Mouse (Mus musculus) MEL (cell line): ENCODE data around the gene Ing1. TPM values are rescaled to one million over a fixed set of nuclear protein-coding genes. Genes with fewer than 3 reads are reported as not detected.

ENCODE experiments used
- DNase-seq: peaks from one replicate; pipeline ENCODE4 v3.0.0; 2011; ENCODE audit warnings: low read depth, low spot score
- H3K27ac ChIP-seq: 2 replicates; pipeline ENCODE4 v1.5.1; 2012; ENCODE audit warnings: low read depth, mild to moderate bottlenecking, control low read depth, low read length, moderate library complexity; ENCODE audit not compliant: control insufficient read depth
- H3K27me3 ChIP-seq, 2 experiments: fragments of 150-350 bp in 1 of 2; sonication (generic) in 1 of 2; 2 replicates each; pipeline ENCODE4 v1.6.1; 2012; ENCODE audit warnings: low read length in 2 of 2, mild to moderate bottlenecking in 2 of 2, improper control_type of control experiment in 1 of 2, moderate library complexity in 1 of 2; ENCODE audit not compliant: insufficient read depth in 2 of 2, control insufficient read depth in 1 of 2
- H3K36me3 ChIP-seq, 2 experiments: 2 replicates each; pipeline ENCODE4 v1.6.1; 2012 to 2014; ENCODE audit warnings: low read length in 2 of 2, improper control_type of control experiment in 1 of 2, inconsistent platforms in 1 of 2, mild to moderate bottlenecking in 1 of 2; ENCODE audit not compliant: insufficient read depth in 2 of 2, control insufficient read depth in 1 of 2
- H3K4me1 ChIP-seq, 2 experiments: fragments of 150-350 bp in 1 of 2; sonication (generic) in 1 of 2; 2 replicates each; pipeline ENCODE4 v1.6.1; 2012; ENCODE audit warnings: low read length in 2 of 2, improper control_type of control experiment in 1 of 2, mild to moderate bottlenecking in 1 of 2; ENCODE audit not compliant: insufficient read depth in 2 of 2, control insufficient read depth in 1 of 2
- H3K4me3 ChIP-seq, 2 experiments: fragments of 150-350 bp in 1 of 2; sonication (generic) in 1 of 2; 2 replicates each; pipeline ENCODE4 v1.5.1; 2012; ENCODE audit warnings: low read depth in 2 of 2, low read length in 2 of 2, mild to moderate bottlenecking in 2 of 2, moderate library complexity in 2 of 2, control low read depth in 1 of 2, improper control_type of control experiment in 1 of 2; ENCODE audit not compliant: control insufficient read depth in 1 of 2, insufficient read depth in 1 of 2
- H3K79me2 ChIP-seq: 2 replicates; pipeline ENCODE4 v1.6.1; 2012; ENCODE audit warnings: mild to moderate bottlenecking, low read length, moderate library complexity; ENCODE audit not compliant: control insufficient read depth, poor library complexity, insufficient read depth
- H3K9ac ChIP-seq: 2 replicates; pipeline ENCODE4 v1.6.1; 2012; ENCODE audit warnings: low read depth, mild to moderate bottlenecking, control low read depth, low read length, moderate library complexity; ENCODE audit not compliant: control insufficient read depth, poor library complexity, severe bottlenecking
- H3K9me3 ChIP-seq: fragments of 150-350 bp; sonication (generic); replicated peaks from 2 replicates; pipeline ENCODE4 v1.6.1; 2012; ENCODE audit warnings: mild to moderate bottlenecking, low read length, improper control_type of control experiment, moderate library complexity; ENCODE audit not compliant: insufficient read depth
- BHLHE40 ChIP-seq: IDR thresholded peaks from 2 replicates; pipeline ENCODE4 v1.6.1; 2012; ENCODE audit warnings: low read depth, mild to moderate bottlenecking, inconsistent platforms, low read length, improper control_type of control experiment, borderline replicate concordance
- CHD1 ChIP-seq: IDR thresholded peaks from 2 replicates; pipeline ENCODE4 v1.6.1; 2012; ENCODE audit warnings: low read depth, mild to moderate bottlenecking, inconsistent platforms, low read length, improper control_type of control experiment
- CTCF ChIP-seq, 3 experiments: IDR thresholded peaks in 2 of 3; conservative IDR thresholded peaks in 1 of 3; 2 replicates each; pipeline ENCODE4 v1.5.1; 2011 to 2012; ENCODE audit warnings: low read length in 3 of 3, low read depth in 2 of 3, mild to moderate bottlenecking in 2 of 3, improper control_type of control experiment in 1 of 3, inconsistent platforms in 1 of 3, mixed read lengths in 1 of 3, moderate library complexity in 1 of 3; ENCODE audit not compliant: control insufficient read depth in 1 of 3, insufficient read depth in 1 of 3, poor library complexity in 1 of 3, severe bottlenecking in 1 of 3
- ELF1 ChIP-seq: IDR thresholded peaks from 2 replicates; pipeline ENCODE4 v1.6.1; 2014; ENCODE audit warnings: low read depth, mild to moderate bottlenecking, inconsistent platforms, low read length, improper control_type of control experiment, moderate library complexity
- GABPA ChIP-seq: IDR thresholded peaks from 2 replicates; pipeline ENCODE4 v1.6.1; 2012; ENCODE audit warnings: low read depth, mild to moderate bottlenecking, inconsistent platforms, low read length, improper control_type of control experiment, moderate library complexity
- HCFC1 ChIP-seq: IDR thresholded peaks from 2 replicates; pipeline ENCODE4 v1.6.1; 2012; ENCODE audit warnings: low read depth, mild to moderate bottlenecking, inconsistent platforms, low read length, improper control_type of control experiment, moderate library complexity
- MAFK ChIP-seq: IDR thresholded peaks from 2 replicates; pipeline ENCODE4 v1.6.1; 2011; ENCODE audit warnings: low read depth, mild to moderate bottlenecking, low read length, improper control_type of control experiment, borderline replicate concordance
- MXI1 ChIP-seq: IDR thresholded peaks from 2 replicates; pipeline ENCODE4 v1.6.1; 2011; ENCODE audit warnings: mild to moderate bottlenecking, low read depth, low read length, improper control_type of control experiment
- NELFE ChIP-seq: IDR thresholded peaks from 2 replicates; pipeline ENCODE4 v1.6.1; 2011; ENCODE audit warnings: low read depth, low read length, improper control_type of control experiment
- NRF1 ChIP-seq: IDR thresholded peaks from 2 replicates; pipeline ENCODE4 v1.6.1; 2014; ENCODE audit warnings: low read depth, mild to moderate bottlenecking, inconsistent platforms, low read length, improper control_type of control experiment, moderate library complexity; ENCODE audit not compliant: poor library complexity, insufficient read depth, severe bottlenecking
- POLR2AphosphoS5 ChIP-seq: IDR thresholded peaks from 2 replicates; pipeline ENCODE4 v1.6.1; 2012; ENCODE audit warnings: low read depth, borderline replicate concordance, mild to moderate bottlenecking, inconsistent platforms, low read length, moderate library complexity, mixed read lengths
- RAD21 ChIP-seq: IDR thresholded peaks from 2 replicates; pipeline ENCODE4 v1.6.1; 2011; ENCODE audit warnings: mild to moderate bottlenecking, low read depth, low read length, improper control_type of control experiment
- RCOR1 ChIP-seq: IDR thresholded peaks from 2 replicates; pipeline ENCODE4 v1.6.1; 2012; ENCODE audit warnings: low read depth, mild to moderate bottlenecking, inconsistent platforms, low read length, improper control_type of control experiment
- SIN3A ChIP-seq: IDR thresholded peaks from 2 replicates; pipeline ENCODE4 v1.6.1; 2012; ENCODE audit warnings: low read length, improper control_type of control experiment, inconsistent platforms
- SMC3 ChIP-seq: IDR thresholded peaks from 2 replicates; pipeline ENCODE4 v1.6.1; 2011; ENCODE audit warnings: low read depth, low read length, improper control_type of control experiment
- TCF12 ChIP-seq: IDR thresholded peaks from 2 replicates; pipeline ENCODE4 v1.6.1; 2014; ENCODE audit warnings: low read depth, mild to moderate bottlenecking, inconsistent platforms, low read length, improper control_type of control experiment, moderate library complexity
- UBTF ChIP-seq: IDR thresholded peaks from 2 replicates; pipeline ENCODE4 v1.6.1; 2012; ENCODE audit warnings: low read depth, mild to moderate bottlenecking, inconsistent platforms, low read length, improper control_type of control experiment, moderate library complexity, borderline replicate concordance; ENCODE audit not compliant: insufficient read depth
- USF1 ChIP-seq: IDR thresholded peaks from 2 replicates; pipeline ENCODE4 v1.6.1; 2014; ENCODE audit warnings: low read depth, mild to moderate bottlenecking, inconsistent platforms, low read length, improper control_type of control experiment, moderate library complexity
- ZC3H11A ChIP-seq: IDR thresholded peaks from 2 replicates; pipeline ENCODE4 v1.6.1; 2012; ENCODE audit warnings: low read depth, mild to moderate bottlenecking, inconsistent platforms, low read length, improper control_type of control experiment
- ZMIZ1 ChIP-seq: IDR thresholded peaks from 2 replicates; pipeline ENCODE4 v1.6.1; 2012; ENCODE audit warnings: low read depth, mild to moderate bottlenecking, inconsistent platforms, low read length, improper control_type of control experiment, moderate library complexity
- polyA plus RNA-seq, 2 experiments: library from polyadenylated mRNA; stranded (reverse) in 1 of 2; unstranded in 1 of 2; fragments of >175 nt in 1 of 2; fragments of >200 nt in 1 of 2; gene quantifications; 2 replicates each; pipeline versions ENCODE4 v1.2.1 to v1.2.4; 2012; ENCODE audit warnings: low replicate concordance in 2 of 2, low read depth in 1 of 2; ENCODE audit not compliant: insufficient read length in 2 of 2, insufficient read depth in 1 of 2, missing spikeins in 1 of 2
- total RNA-seq: library from RNA; depleted of rRNA; stranded (reverse); fragments of 300-350 nt; gene quantifications from 2 replicates; pipeline ENCODE4 v1.2.3, GENCODE M21; 2012

Gene Ing1
- total and polyA plus RNA-seq, 3 experiments, result 35.9 to 91.0 TPM; not detected in 1

DNA sequence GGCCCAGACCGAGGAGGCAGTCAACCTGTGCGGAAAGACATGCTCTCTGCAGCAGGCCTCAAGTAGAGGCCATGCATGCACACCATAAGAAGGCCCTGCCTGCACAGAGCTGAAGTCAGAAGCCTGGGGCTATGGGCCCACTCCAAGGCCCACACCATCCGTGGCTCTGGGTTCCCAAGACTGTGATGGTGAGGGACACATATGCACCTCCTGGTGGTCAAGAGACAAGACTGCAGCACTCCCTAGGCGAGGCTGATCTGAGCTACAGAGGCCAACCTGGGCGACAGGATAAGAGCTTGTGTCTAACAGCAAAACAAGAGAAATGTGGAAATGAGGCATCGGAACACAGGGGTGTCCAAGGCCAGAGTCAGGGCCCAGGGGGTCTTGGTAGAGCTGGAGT lies 8.3 kb upstream of the Ing1 start:
- peak; percentile 54 for DNase-seq

DNA sequence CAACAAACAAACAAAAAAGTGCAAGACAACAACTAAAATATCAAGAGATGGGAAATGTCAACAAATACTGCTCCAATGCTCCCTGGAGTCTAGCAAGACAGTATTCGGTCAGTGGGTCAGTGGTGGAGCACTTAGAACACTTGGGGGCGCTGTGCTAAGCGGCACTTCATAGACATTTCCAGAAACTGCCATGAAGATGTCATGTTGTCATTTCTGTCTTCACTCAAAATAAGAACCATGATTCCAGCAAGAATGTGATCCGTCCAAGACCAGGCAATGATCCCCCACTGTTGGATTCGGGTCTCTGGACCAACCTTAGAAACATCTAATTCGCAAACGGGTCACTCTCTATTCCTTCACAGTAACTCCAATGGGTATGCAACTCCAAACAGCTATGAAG lies 5.7 kb upstream of the Ing1 start:
- Histone ChIP-seq H3K79me2 (peaks cover 7% of the 10 kb centered on the region), H3K27me3 (no peaks in the 10 kb centered on the region)
- peak; percentile 89 for DNase-seq
- TF ChIP-seq UBTF (no peak), RCOR1 (no peak), ZC3H11A (peak; percentile 41; the same call in 1 of the 2 replicates), MXI1 (peak; percentile 61), SMC3 (peak; percentile 80), CTCF (IDR thresholded peaks at IDR 0.05 in 2 of 3, conservative IDR thresholded peaks at IDR 0.05 in 1 of 3; ENCODE audit: control insufficient read depth in 1 of 3, insufficient read depth in 1 of 3, low read depth in 2 of 3, low read length in 3 of 3, poor library complexity in 1 of 3, severe bottlenecking in 1 of 3) (peak; percentile 82 to 92 (median 89)), SIN3A (peak; percentile 49), RAD21 (peak; percentile 47), POLR2AphosphoS5 (no peak)
- TF ChIP-seq, all 39 proteins: peak for 6
- Histone ChIP-seq H3K9me3 (no peaks in the 10 kb centered on the region), H3K27ac (peak overlapping the region; percentile 73), H3K36me3 (peaks cover 0 to 13% of the 10 kb centered on the region in 2 experiments; a peak in 2 of 4 replicates), H3K9ac (peak overlapping the region; percentile 93), H3K4me3 (peak overlapping the region; percentile 77 to 82), H3K4me1 (peaks cover 6 to 14% of the 10 kb centered on the region in 2 experiments)

More for the DNA sequence above, 8.3 kb upstream of the Ing1 start:
- Histone ChIP-seq H3K27me3 (no peaks in the 10 kb centered on the region), H3K4me1 (peaks cover 2 to 6% of the 10 kb centered on the region in 2 experiments; a peak in 3 of 4 replicates), H3K36me3 (peaks cover 2 to 3% of the 10 kb centered on the region in 2 experiments; a peak in 3 of 4 replicates), H3K9me3 (no peaks in the 10 kb centered on the region), H3K79me2 (peaks cover 7% of the 10 kb centered on the region), H3K9ac (no peak overlapping the region), H3K27ac (no peak overlapping the region), H3K4me3 (no peak overlapping the region)
- TF ChIP-seq SMC3 (peak; percentile 46), CTCF (IDR thresholded peaks at IDR 0.05 in 2 of 3, conservative IDR thresholded peaks at IDR 0.05 in 1 of 3; ENCODE audit: control insufficient read depth in 1 of 3, insufficient read depth in 1 of 3, low read depth in 2 of 3, low read length in 3 of 3, poor library complexity in 1 of 3, severe bottlenecking in 1 of 3) (peak; percentile 41 to 57 (median 55)), NELFE (no peak)

GRCm38 (mm10) chr8:11550281-11550948 lies 5.0 kb upstream of the Ing1 start, which contains the start of gene Cars2:
TSS of gene Cars2 (minus strand) at chr8:11550783.
- Histone ChIP-seq H3K36me3 (peaks cover 0 to 13% of the 10 kb centered on the region in 2 experiments; a peak in 2 of 4 replicates), H3K79me2 (peaks cover 7% of the 10 kb centered on the region), H3K27me3 (no peaks in the 10 kb centered on the region), H3K9ac (peak within 1 kb of the TSS; percentile 93), H3K9me3 (no peaks in the 10 kb centered on the region), H3K27ac (peak within 1 kb of the TSS; percentile 73), H3K4me3 (peak within 1 kb of the TSS; percentile 77 to 82), H3K4me1 (peaks cover 6 to 14% of the 10 kb centered on the region in 2 experiments)
- peak; percentile 95 for DNase-seq
- TF ChIP-seq UBTF, result no peak
- peak; percentile 92 for TF ChIP-seq NELFE
- TF ChIP-seq NRF1, result peak; percentile 74
- no peak for TF ChIP-seq USF1
- peak; percentile 78; the same call in 1 of the 2 replicates for TF ChIP-seq POLR2AphosphoS5
- no peak for TF ChIP-seq BHLHE40
- no peak for TF ChIP-seq SMC3
- no peak for TF ChIP-seq RCOR1
- TF ChIP-seq TCF12, result 0 out of 2 replicates have a peak, but pooled peaks have one; percentile 48
- peak; percentile 97 for TF ChIP-seq ELF1
- peak; percentile 70 for TF ChIP-seq HCFC1
- peak; percentile 11; the same call in 1 of the 2 replicates for TF ChIP-seq ZC3H11A
- TF ChIP-seq MAFK, result no peak
- peak; percentile 79; the same call in 1 of the 2 replicates for TF ChIP-seq ZMIZ1
- TF ChIP-seq GABPA, result no peak
- TF ChIP-seq CHD1, result peak; percentile 37; the same call in 1 of the 2 replicates
- peak; percentile 92 for TF ChIP-seq MXI1
